Mouse (Mus musculus) G1E (cell line): ENCODE data around the gene Pde3a.

Source experiments
- CTCF ChIP-seq: IDR thresholded peaks from 2 replicates; pipeline ENCODE4 v1.5.1; 2012; ENCODE audit warnings: low read depth, low read length, inconsistent platforms, mixed read lengths
- GATA1 ChIP-seq: IDR thresholded peaks from 2 replicates; pipeline ENCODE4 v1.6.1; 2012; ENCODE audit warnings: borderline replicate concordance, low read length, inconsistent platforms, mixed read lengths
- POLR2AphosphoS5 ChIP-seq: IDR thresholded peaks from 2 replicates; pipeline ENCODE4 v1.6.1; 2012; ENCODE audit warnings: low read depth, low read length, inconsistent platforms; ENCODE audit not compliant: insufficient replicate concordance
- TAL1 ChIP-seq: conservative IDR thresholded peaks from 2 replicates; pipeline ENCODE4 v1.6.1; 2012; ENCODE audit warnings: low read depth, low read length, inconsistent platforms, mixed read lengths

DNA sequence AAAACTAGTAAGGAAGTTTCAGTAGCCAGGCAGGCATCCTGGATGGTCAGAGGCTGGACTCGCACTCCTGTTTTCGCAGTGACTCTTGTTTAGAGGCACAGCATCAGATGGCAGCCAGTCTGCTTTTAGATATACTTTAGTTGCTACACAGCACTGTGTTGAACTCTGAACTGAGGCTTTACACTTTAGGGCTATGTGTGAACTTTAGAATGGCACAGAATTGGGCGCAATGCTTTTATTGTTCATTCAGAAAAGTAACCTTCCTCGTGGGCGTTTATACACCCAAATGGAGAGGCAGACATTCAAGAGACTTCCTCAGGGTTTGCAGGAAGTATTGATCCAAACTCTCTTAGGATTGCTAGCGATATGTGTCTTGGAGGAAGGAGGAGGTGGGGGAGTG lies 1.9 kb downstream of the Pde3a start:
- TF ChIP-seq GATA1 = no peak
- no peak for TF ChIP-seq CTCF
- no peak for TF ChIP-seq POLR2AphosphoS5
- no peak for TF ChIP-seq TAL1
